Mouse (Mus musculus) heart, adult 8-10 months (tissue): ENCODE data around the gene Zfp648. TPM values are rescaled to one million over a fixed set of nuclear protein-coding genes. Genes with fewer than 3 reads are reported as not detected.

Experiments used
- DNase-seq: peaks from one replicate; pipeline ENCODE4 v3.0.0; 2022; ENCODE audit warnings: low spot score
- total RNA-seq, 4 experiments: library from RNA; stranded (reverse); gene quantifications; 2 replicates each; pipeline ENCODE4 v1.2.4; 2022

Gene Zfp648
- total RNA-seq, 4 experiments from 2014 or later = not detected

DNA sequence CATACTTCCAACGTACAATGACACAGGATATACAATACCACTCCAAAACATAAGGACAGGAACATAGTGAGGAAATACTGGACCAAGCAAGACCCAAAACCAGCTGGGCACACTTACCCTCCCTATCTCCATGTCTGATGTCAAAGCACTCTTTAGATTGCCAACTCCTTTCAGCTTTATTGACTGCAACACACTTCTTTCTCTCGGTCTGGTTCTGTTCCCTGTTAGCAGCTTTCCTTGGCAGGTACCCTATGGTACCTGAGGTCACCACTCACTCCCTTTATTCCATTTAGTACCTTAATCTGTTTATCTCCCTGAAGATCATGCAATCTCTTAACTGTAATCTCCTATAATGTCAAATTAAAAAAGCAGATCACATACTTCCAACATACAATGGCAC lies 19.0 kb downstream of the Zfp648 start:
- no peak for DNase-seq

DNA sequence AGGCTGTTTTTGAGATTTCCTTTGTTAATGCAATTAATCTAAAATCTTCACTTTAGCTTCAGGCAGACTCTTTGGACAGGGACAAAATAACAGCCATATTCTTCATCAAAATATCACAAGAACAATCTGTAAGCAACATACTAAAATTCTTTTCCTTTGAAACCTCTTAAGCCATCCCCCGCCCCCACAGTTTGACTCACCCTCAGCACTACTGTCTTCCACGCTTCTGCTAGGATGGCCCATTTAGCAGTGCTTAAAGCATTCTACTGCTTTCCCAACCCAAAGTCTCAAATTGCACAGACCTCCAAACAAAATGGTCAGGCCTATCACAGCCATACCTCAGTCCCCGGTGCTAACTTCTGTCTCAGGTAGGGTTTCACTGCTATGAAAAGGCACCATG lies 19.6 kb downstream of the Zfp648 start:
- no peak for DNase-seq

DNA sequence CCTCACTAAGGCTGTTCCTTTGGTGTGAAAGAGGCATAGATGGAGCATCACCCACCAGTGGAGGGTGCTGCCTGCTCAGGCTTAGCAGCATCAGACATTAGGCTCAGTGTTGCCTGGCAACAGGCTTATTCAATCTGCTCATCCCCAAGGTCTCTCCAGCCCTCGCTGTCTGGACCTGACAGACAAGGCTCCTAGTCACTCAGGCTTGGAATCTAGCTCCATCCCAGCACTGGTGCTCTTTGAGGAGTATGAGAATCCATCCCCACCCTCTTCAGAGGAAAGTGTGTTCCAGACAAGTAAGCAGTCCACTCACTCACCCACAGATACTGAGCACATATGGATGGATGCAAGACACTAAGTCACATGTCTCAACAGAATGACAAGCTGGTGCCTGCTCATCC lies 22.8 kb downstream of the Zfp648 start:
- no peak for DNase-seq

DNA sequence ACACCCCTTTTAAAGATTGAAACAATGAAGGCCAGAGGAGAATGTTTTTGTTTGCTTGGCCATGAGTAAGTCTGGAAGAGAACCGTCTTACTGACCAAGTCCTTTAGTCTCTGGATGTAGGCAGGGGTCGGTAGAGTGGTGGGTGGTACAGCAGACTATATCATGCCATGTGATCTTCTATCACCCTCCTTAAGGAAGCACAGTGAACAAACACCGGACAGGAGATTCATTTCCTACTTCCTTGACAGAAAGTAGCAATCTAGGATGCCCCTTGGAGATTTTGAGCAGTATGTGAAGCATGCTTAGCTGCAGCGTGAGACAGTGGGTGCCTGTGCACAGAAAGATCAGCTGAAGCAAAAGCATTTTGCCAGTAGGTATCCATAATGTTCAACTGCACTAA lies 31.6 kb downstream of the Zfp648 start:
- no peak for DNase-seq

DNA sequence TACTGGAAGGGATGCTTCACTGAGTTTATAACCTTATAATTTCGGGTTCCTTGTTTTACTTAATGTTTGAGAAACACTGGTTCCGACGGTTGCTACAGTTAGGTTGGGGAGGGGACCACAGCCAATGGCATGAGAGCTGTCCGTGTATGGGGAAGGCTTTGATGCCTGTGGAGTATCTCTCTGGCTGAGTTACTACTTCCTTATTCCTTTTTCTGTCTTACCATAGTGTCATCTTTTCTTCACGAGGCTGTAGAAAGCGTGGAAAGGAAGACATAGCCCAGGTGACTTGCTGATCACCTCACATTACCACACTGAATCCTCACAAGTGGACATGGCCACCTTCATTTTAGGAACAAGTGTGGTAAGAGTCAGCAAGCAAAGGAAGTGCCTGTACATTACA lies 32.0 kb downstream of the Zfp648 start:
- DNase-seq = no peak

DNA sequence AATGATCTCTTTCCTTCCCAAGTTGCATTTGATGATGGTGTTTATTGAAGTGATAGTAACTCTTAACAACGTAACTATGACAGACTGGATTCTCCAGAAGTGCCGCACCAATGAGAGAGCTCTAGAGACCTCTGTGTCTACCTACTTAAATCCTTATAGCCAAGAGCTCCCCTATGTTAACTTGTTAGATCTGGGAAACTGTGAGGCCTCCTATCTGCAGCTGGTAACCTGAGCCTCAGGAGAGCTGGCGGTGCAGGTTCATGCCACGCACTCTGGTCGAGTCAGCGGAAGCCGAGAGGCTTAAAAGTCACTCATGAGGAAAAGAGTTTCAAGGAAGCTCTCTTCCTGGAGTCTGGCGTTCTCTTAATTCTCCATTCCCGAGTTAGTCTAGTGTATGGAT lies 33.8 kb downstream of the Zfp648 start:
- DNase-seq = no peak

DNA sequence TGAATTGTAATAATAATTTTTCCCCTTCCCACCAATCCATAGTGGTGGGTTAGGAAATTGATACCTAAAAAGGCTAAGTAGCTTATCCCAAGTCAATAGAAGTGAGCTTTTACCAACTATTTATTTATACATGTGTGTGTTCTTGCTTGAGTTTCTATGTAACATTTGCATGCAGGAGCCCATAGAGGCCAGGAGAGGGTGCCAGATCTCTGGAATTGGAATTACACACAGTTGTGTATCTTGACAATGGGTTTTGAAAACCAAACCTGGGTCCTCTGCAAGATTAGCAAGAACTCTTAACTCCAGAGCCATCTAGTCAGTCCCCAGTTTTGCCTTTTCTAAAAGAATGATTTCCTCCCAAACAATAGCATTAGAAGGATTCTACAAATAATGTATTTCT lies 37.9 kb downstream of the Zfp648 start:
- no peak for DNase-seq

DNA sequence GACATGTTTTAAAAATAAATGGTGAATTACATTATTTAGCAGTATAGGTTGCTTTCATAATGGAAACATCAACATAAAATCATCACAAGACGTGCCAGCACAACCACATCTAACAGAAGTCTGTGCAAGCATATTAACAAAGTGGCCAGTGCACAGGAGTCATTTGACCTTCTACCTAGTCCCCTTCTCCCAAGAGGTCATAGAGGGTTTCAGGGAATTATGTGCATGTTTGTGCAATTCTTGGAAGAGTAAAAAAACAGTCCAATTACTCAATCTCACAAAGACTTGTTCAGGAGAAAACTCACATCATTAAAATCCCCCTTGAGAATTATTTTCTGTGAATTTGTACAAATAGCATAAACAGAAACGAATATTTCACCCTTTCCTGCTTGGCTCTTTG lies 50.2 kb downstream of the Zfp648 start:
- DNase-seq = no peak

DNA sequence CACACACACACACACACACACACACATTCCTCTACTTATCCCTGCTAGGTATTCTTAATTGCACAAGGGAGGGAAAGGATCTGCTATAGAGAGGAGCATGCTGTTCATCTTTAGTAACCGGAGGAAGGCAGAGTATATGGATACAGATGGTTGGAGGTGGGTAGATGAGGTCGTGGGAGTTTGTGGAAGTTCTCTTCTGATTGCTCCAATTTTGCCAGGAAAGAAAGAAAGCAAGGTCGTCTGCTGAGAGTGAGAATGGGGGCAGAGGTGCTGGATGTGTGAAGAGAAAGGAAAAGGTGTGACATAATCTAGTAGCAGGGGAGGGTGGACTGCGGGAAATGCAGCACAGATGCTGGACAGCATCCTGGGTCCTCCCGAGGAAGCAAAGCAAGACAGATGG lies 51.8 kb downstream of the Zfp648 start:
- no peak for DNase-seq
